Mouse (Mus musculus): ENCODE data around the gene Duxf3.

DNA sequence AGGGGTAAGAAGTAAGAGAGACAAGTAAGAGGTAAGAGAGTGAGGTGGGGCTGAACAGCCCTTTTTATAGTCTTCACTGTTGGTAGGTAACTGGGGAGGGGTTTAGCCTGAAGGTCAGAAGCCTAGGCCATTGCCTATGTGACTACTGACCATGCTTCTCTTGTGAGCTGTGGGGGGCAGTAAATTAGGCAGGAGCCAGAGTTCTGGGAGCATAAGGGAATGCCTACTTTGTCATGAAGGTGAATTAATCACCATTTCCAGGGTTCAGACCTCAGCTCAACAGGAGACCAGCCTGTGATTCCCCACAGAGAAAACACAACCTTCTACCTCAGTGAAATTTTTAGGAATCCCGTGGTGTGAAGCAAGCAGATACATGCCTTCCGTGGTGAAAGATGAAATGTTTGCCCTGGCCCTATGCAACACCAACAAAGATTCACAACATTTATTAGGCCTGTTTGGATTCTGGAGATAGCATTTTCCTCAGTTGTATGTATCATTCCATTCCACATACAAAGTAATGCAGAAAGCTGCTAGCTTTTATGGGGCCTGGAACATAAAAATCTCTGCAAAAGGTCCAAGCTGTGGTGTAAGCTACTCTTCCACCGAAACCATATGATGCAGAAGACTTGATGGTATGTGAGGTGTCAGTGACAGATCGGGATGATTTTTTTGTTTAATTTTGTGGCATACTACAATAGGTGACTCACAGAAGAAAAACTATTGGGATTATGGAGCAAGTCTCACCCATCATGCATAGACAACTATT is 25.7 kb downstream of the Duxf3 start:
- TF ChIP-seq EP300 (IDR thresholded peaks at IDR 0.05; ENCODE audit: low read depth) (no peak), CTCF (IDR thresholded peaks at IDR 0.05; ENCODE audit: low read depth) (no peak)
